Mouse (Mus musculus) kidney, postnatal 0 days (tissue): ENCODE results near the gene Nkx2-5. TPM values are rescaled to one million over a fixed set of nuclear protein-coding genes. Genes with fewer than 3 reads are reported as not detected.

Source experiments
- ATAC-seq: fragments of 200-750 bp; cut with Nextera tagmentation; replicated peaks from 2 replicates; pipeline ENCODE4 v1.8.0; 2017; ENCODE audit warnings: low read depth, moderate number of reproducible peaks, moderate TSS enrichment, moderate library complexity; ENCODE audit not compliant: low FRiP score
- DNase-seq: peaks from one replicate; pipeline ENCODE4 v3.0.0-alpha.2; 2016; ENCODE audit warnings: low spot score
- H3K27ac ChIP-seq: fragments of 300-500 bp; sonication (generic); 2 replicates; pipeline ENCODE4 v1.5.1; 2014; ENCODE audit warnings: mild to moderate bottlenecking
- H3K27me3 ChIP-seq: fragments of 300-500 bp; sonication (generic); 2 replicates; pipeline ENCODE4 v1.6.1; 2014; ENCODE audit warnings: low read length, mixed read lengths; ENCODE audit not compliant: insufficient read depth
- H3K36me3 ChIP-seq: fragments of 300-500 bp; sonication (generic); 2 replicates; pipeline ENCODE4 v1.6.1; 2014; ENCODE audit warnings: low read length, mixed read lengths; ENCODE audit not compliant: insufficient read depth
- H3K4me1 ChIP-seq: fragments of 300-500 bp; sonication (generic); replicated peaks from 2 replicates; pipeline ENCODE4 v1.6.1; 2014; ENCODE audit warnings: antibody characterized with exemption, low read length, mixed read lengths; ENCODE audit not compliant: insufficient read depth
- H3K4me2 ChIP-seq: fragments of 300-500 bp; sonication (generic); 2 replicates; pipeline ENCODE4 v1.6.1; 2014; ENCODE audit warnings: mild to moderate bottlenecking, low read length, moderate library complexity, mixed read lengths
- H3K4me3 ChIP-seq: fragments of 300-500 bp; sonication (generic); replicated peaks from 2 replicates; pipeline ENCODE4 v1.5.1; 2014; ENCODE audit warnings: low read depth, low read length
- H3K9ac ChIP-seq: fragments of 300-500 bp; sonication (generic); 2 replicates; pipeline ENCODE4 v1.6.1; 2014; ENCODE audit warnings: low read depth, low read length
- H3K9me3 ChIP-seq: fragments of 300-500 bp; sonication (generic); replicated peaks from 2 replicates; pipeline ENCODE4 v1.6.1; 2016; ENCODE audit warnings: low read length, inconsistent platforms, mixed read lengths
- CTCF ChIP-seq: IDR thresholded peaks from 2 replicates; pipeline ENCODE4 v1.5.1; 2016; ENCODE audit warnings: antibody characterized with exemption, low read depth, mild to moderate bottlenecking, moderate library complexity
- WGBS: fragments of 180-500 bp; shearing (Covaris S2); extraction: QIAGEN DNeasy Blood & Tissue Kit; methylation state at CpG from one replicate; pipeline ENCODE4 v1.1.7; 2014; 5-methylcytosine and 5-hydroxymethylcytosine counted together
- polyA plus RNA-seq: library from polyadenylated mRNA; unstranded; fragments of >200 nt; fragmentation: Nextera tagmentation; extraction: Ambion mirVana; gene quantifications from 2 replicates; pipeline ENCODE4 v1.2.1, GENCODE M21; 2015

The Nkx2-5 gene
- polyA plus RNA-seq: not detected in 2 replicates

GRCm38 (mm10) chr17:26844909-26845148 is at the start of gene Nkx2-5:
Gene Nkx2-5, minus strand, starts transcription at chr17:26845009.
- ATAC-seq: no peak

GRCm38 (mm10) chr17:26894342-26894741 is 49.5 kb upstream of the Nkx2-5 start:
- no peak for ATAC-seq
- Histone ChIP-seq H3K4me2 (no peak overlapping the region), H3K4me3 (no peak overlapping the region), H3K27me3 (no peaks in the 10 kb centered on the region), H3K36me3 (no peaks in the 10 kb centered on the region), H3K9me3 (no peaks in the 10 kb centered on the region), H3K4me1 (no peaks in the 10 kb centered on the region), H3K27ac (no peak overlapping the region), H3K9ac (no peak overlapping the region)
- no peak for TF ChIP-seq CTCF
- WGBS: 47% methylated on average over 6 of the region's 6 CpGs
- no peak for DNase-seq

More at GRCm38 (mm10) chr17:26844909-26845148, at the start of gene Nkx2-5:
- no peak for DNase-seq
- Histone ChIP-seq H3K4me2 (no peak within 1 kb of the TSS), H3K4me3 (no peak within 1 kb of the TSS), H3K4me1 (no peaks in the 10 kb centered on the region), H3K27ac (no peak within 1 kb of the TSS), H3K9ac (no peak within 1 kb of the TSS), H3K27me3 (peaks cover 82% of the 10 kb centered on the region), H3K9me3 (no peaks in the 10 kb centered on the region), H3K36me3 (no peaks in the 10 kb centered on the region)
- 5% methylated on average over 5 of the region's 5 CpGs for WGBS
- no peak for TF ChIP-seq CTCF

GRCm38 (mm10) chr17:26893492-26893891 is 48.7 kb upstream of the Nkx2-5 start:
- ATAC-seq (no peak), DNase-seq (no peak)
- Histone ChIP-seq H3K27me3 (no peaks in the 10 kb centered on the region), H3K4me3 (no peak overlapping the region), H3K9ac (0 out of 2 replicates have a peak overlapping the region, but pooled peaks have one; percentile 23), H3K9me3 (no peaks in the 10 kb centered on the region), H3K4me1 (no peaks in the 10 kb centered on the region), H3K27ac (no peak overlapping the region), H3K4me2 (no peak overlapping the region), H3K36me3 (no peaks in the 10 kb centered on the region)
- WGBS: 53% methylated on average over 6 of the region's 6 CpGs
- no peak for TF ChIP-seq CTCF

GRCm38 (mm10) chr17:26892635-26893375 is 48.0 kb upstream of the Nkx2-5 start:
- WGBS: 44% methylated on average over 16 of the region's 16 CpGs
- Histone ChIP-seq H3K9me3 (no peaks in the 10 kb centered on the region), H3K27ac (no peak overlapping the region), H3K4me2 (peak overlapping the region; percentile 38), H3K9ac (0 out of 2 replicates have a peak overlapping the region, but pooled peaks have one; percentile 23), H3K27me3 (no peaks in the 10 kb centered on the region), H3K4me3 (no peak overlapping the region), H3K36me3 (no peaks in the 10 kb centered on the region), H3K4me1 (no peaks in the 10 kb centered on the region)
- TF ChIP-seq CTCF: no peak
- ATAC-seq: 0 out of 2 replicates have a peak, but pooled peaks have one; percentile 22
- DNase-seq: no peak

GRCm38 (mm10) chr17:26887926-26888325 is 43.1 kb upstream of the Nkx2-5 start:
- DNase-seq: peak; percentile 57
- H3K4me2 ChIP-seq: no peak overlapping the region
- no peak for ATAC-seq

GRCm38 (mm10) chr17:26886047-26886749 is 41.4 kb upstream of the Nkx2-5 start:
- H3K4me1 ChIP-seq: no peaks in the 10 kb centered on the region
- no peak overlapping the region for H3K27ac ChIP-seq
- H3K9me3 ChIP-seq: no peaks in the 10 kb centered on the region
- peak overlapping the region; percentile 66 for H3K4me2 ChIP-seq
- peak; percentile 100 for TF ChIP-seq CTCF
- peak overlapping the region; percentile 27 for H3K4me3 ChIP-seq
- H3K9ac ChIP-seq: no peak overlapping the region
- ATAC-seq: peak; percentile 78
- WGBS: 8% methylated on average over 30 of the region's 30 CpGs
- no peaks in the 10 kb centered on the region for H3K27me3 ChIP-seq
- H3K36me3 ChIP-seq: no peaks in the 10 kb centered on the region
- peak; percentile 91 for DNase-seq

More at GRCm38 (mm10) chr17:26887926-26888325, 43.1 kb upstream of the Nkx2-5 start:
- no peak for TF ChIP-seq CTCF
- WGBS: 17% methylated on average over 3 of the region's 3 CpGs
- no peak overlapping the region for H3K27ac ChIP-seq
- H3K9me3 ChIP-seq: no peaks in the 10 kb centered on the region
- no peak overlapping the region for H3K4me3 ChIP-seq
- H3K27me3 ChIP-seq: no peaks in the 10 kb centered on the region
- H3K9ac ChIP-seq: no peak overlapping the region
- H3K36me3 ChIP-seq: no peaks in the 10 kb centered on the region
- no peaks in the 10 kb centered on the region for H3K4me1 ChIP-seq
